Mouse (Mus musculus) c-Kit-positive CD71-negative TER-119-negative erythroid progenitor cells, embryonic 14.5 days (primary cell): ENCODE data around the gene Wdr18.
A peak's percentile ranks its signal among the peaks of the same experiment; 100 is the strongest.

Source experiments
- DNase-seq: peaks from one replicate; pipeline ENCODE4 v3.0.0-alpha.2; 2013; ENCODE audit warnings: low read depth

The Wdr18 gene

DNA sequence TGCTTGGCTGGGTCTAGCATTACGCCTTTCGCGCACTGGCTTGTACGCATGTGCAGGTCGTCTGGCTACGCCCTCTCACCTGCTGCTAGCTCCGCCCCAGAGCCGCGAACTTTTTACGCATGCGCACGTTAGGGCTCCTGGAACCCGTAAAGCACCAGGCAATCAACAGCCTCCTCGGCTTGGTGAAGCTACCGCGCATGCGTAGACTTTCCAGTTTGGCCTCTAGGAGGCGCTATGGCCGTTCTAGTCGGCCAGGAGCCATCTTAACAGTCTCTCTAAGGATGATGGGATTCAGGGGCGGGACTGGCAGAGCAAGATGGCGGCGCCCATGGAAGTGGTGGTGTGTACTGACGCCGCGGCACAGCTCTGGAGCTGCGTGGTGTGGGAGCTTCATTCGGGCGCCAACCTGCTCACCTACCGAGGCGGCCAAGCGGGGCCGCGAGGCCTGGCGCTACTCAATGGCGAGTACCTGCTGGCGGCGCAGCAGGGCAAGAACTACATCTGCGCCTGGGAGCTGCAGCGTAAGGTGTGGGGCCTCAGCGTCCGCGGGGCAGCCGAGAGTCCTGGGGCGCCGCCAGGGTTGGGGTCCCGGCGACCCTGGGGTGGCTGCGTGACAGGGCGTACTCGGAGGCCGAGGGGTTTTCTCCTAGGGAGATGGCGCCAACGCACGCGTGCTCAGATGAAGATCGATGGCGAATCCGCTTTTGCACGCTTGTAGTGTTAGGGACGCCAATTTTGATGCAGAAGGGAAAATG is at the start of gene Wdr18:
Gene Wdr18 (plus strand): TSS at position 306 of the 755 bp plus-strand sequence.
- peak; percentile 100 for DNase-seq

GRCm38 (mm10) chr10:79910556-79910955 is 49.4 kb upstream of the Wdr18 start, which contains the start of gene Gm26602:
TSS of gene Gm26602 (plus strand) at chr10:79910856.
- DNase-seq = no peak

GRCm38 (mm10) chr10:79912412-79912811 is 47.5 kb upstream of the Wdr18 start:
- DNase-seq = no peak

- no peak for DNase-seq
These were observed 45.6 kb upstream of the Wdr18 start for GRCm38 (mm10) chr10:79914131-79914947.

DNA sequence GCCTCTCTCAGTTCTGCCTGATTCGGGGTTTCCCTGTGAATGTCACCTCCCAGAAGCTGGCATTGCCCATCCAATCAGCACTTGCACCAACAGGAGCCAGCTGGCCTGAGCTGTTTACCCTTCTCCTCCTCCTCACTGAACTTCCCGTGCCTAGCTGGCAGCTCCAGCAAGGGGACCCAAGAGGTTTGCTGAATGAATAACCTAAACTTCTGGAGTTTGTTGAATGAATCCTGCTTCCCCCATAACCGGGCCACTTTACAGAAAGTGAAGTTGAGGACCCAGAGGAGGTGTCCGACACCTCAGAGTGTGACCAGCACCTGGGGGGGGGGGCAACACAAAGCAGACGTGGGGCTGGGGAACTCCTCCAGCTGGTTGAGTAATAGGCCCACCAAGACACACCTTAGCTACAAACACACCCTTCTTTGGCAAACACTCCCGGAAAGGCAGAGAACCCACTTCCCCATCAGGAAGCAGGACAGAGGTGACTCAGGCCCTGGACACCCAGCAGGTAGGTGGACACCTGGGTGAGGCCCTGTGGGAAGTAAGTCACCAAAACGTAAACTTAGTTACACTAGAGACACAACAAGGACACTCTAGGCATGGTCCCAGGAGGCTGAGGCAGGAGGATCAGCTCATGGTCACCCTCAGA is 44.9 kb upstream of the Wdr18 start:
- DNase-seq = no peak

DNA sequence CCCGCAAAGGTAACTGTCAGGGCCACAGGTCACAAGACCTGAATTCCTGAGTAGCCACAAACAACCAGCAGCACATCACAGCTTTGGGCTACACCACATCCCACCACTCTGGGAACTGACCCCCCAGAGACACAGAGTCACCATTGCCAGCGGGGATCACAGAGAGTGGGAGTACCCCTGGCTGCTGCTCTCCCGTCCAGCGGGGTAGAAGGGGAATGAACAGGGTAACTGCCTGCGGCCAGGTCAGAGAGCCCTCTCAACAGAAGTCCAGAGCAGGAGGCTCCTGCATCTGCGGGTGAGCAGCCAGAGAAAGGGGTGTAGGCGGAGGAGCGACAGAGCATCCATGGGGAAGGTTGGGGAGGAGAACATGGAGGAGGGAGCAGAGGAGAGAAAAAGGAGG is 43.9 kb upstream of the Wdr18 start:
- DNase-seq = no peak

DNA sequence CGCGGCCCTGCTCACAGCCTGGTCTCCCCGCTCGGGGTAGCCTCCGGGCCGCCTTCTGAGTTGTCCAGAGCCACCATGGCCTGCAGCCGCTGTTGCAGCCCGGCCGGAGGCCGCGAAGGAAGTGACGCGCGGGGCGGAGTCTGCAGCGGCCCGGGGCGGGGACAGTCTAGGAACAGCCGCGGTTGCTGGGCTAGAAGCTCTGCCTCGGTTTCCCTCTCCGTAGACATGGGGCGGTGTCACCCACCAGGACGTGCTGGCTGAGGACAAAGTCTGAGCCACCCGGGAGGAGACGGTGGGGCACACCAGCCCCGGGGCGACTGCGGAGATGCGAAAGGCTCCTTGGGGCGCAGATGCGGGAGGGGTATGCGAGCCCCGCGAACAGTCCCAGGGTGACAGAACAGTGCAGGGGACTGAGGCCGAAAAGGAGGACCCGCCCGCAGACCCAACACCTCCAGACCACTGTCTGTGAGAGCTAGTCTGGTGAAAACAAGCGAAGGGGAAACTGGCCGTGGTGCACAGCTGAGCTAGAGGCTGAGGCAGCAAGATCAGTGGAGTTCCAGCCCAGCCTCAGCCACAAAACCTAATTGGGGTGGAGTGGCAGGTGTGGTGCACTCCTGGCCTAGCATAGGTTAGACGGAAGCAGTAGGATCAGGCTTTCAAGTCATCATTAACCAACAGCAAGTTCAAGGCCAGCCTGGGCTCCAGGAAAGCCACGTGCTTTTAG is 43.0 kb upstream of the Wdr18 start, which contains the start of gene Kiss1r:
Gene Kiss1r (plus strand): TSS at position 164 of the 724 bp plus-strand sequence.
- no peak for DNase-seq

GRCm38 (mm10) chr10:79917532-79918100 is 42.3 kb upstream of the Wdr18 start:
- no peak for DNase-seq

DNA sequence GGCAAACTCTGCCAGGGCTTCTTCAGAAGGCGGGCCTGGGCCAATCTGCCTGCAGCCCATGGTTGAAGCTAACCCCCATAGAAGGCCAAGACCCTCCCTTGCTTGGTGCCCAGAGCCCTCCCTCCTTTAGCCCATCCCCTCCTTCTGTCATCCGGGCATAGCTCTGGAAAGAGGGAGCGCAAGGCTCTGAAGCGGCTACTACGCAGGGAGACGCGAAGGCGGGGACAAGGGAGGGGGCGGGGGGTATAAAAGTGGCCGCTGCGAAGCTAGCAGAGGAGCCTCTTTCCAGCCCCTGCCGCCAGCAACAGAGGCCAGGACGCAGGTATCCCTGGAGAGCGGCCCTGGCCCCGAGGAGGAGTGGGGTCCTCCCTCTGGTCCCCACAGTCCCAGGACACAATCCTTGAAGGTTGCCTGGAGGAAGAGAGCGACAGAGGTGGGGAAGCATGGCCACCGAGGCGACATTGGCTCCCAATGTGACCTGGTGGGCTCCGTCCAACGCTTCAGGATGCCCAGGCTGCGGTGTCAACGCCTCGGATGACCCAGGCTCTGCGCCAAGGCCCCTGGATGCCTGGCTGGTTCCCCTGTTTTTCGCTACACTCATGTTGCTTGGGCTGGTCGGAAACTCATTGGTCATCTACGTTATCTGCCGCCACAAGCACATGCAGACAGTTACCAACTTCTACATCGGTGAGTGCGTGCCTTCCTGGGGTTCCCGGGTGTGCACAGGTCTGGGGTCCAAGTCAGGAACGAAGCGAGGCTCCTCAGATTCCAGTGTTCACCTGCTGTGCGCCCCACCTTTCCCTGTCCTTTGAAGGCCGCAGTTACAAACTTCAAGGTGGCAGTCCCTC is 41.5 kb upstream of the Wdr18 start:
- DNase-seq = no peak

DNA sequence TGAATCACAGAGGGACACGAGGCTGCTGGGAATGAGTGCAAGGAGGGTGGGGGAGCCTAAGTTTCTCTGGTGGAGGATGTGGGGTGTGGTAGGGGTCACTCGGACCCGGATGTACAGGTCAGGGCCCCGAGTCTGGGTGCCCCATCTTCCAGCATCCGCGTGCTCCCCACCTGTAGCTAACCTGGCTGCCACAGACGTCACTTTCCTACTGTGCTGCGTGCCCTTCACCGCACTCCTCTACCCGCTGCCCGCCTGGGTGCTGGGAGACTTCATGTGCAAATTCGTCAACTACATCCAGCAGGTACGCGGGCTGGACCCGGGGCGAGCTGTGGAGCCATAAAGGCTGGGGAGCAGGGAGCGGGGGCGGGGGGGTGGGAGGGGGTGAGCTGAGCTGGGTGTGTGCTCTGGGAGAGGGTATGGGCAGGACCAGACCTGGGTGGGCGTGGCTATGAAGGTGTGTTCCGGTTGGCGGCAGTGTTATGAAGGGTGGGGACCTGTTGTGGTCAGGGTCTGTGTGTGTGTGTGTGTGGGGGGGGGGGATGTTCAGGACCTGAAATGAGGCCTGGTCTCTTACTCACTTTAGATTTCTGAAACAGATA is 40.6 kb upstream of the Wdr18 start:
- DNase-seq = no peak

- DNase-seq = no peak
These were observed 39.7 kb upstream of the Wdr18 start for GRCm38 (mm10) chr10:79920056-79920890.

- no peak for DNase-seq
These were observed 38.9 kb upstream of the Wdr18 start, which contains the start of gene R3hdm4 for GRCm38 (mm10) chr10:79920958-79921535. TSS of gene R3hdm4 (minus strand) at chr10:79921208.

- DNase-seq = no peak
These were observed 38.4 kb upstream of the Wdr18 start for GRCm38 (mm10) chr10:79921572-79921971.

- DNase-seq = peak; percentile 79
These were observed 34.8 kb upstream of the Wdr18 start for GRCm38 (mm10) chr10:79924998-79925784.

DNA sequence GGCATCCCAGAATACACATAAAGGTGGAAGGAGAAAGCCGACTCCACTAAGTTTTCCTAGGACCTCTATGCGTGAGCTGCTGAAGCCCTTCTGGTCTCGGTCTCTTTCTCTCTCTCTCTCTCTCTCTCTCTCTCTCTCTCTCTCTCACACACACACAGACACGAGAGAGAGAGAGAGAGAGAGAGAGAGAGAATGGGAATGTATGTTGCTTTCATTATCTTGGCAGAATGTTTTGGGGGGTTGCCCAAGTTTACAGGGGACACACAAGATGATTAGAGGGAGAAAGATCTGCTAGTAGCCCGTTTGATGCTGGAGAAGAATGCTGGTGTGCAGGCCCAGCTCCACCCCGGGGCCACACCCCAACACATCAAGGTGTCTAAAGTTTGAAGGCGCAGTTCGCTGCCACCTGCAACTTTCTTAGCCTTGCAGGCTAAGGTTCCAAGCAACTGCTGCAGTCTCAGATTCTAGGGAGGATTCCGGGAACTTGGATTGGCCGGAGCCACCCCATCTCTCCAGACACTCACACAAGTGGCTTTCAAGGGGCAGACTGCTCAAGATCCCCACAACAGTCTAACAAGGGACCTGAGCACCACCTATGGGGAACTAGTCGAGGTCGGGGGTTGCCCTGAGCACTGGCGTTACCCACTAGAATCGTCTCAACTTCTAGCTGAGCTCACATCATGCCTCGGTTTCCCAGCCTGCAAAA is 34.0 kb upstream of the Wdr18 start:
- DNase-seq = no peak

DNA sequence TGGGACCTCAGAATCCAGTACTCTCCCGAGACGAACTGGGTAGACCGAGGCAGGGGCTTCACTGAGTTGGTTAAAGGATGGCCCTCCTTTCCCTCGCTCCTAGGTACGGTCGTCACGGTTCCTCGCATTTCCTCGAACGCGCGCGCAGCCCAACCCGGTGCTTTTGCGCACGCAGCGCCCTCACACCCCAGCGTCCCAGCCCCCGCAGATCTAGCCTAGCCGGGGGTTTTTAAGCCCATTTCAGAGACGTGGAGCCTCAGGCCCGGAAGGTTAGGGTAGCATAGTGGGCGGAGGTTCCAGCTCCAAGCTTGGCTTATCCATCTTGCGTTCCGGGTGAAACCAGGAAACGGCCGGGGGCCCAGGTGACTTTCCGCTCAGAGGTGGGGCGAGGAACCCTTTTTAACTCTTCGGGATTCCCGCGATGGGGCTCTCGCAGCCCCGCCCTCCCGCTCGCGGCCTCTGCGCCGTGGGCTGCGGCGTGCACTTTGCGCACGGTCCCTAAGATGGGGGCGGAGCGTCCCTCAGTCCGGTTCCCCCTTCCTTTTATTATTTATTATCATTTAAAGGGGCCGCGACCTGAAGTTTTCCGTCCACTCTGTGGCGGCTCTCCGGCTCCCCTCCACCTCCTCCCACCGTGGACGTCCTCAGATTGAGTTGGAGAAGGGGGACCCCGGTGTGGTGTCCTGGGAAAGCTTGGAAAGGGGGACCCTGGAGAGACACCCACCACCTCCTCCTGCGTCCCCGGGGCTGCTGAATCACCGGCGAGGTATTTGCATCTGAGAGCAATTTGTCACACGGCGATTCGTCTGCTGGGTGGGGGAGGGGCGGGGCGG is 33.2 kb upstream of the Wdr18 start, which contains the start of gene Arid3a:
Gene Arid3a (plus strand): TSS at position 553 of the 833 bp plus-strand sequence.
- peak; percentile 88 for DNase-seq
